Mouse (Mus musculus) layer of hippocampus, postnatal 10 days (tissue): ENCODE data around the gene Nrcam. TPM values are rescaled to one million over a fixed set of nuclear protein-coding genes. Genes with fewer than 3 reads are reported as not detected.
A peak's percentile ranks its signal among the peaks of the same experiment; 100 is the strongest.
"Not testable (repeated sequence)": the region's sequence is repeated elsewhere in the genome, so short reads cannot be mapped to it uniquely, and the experiment has no call there.

Source experiments
- DNase-seq, 2 experiments: peaks; one replicate each; pipeline ENCODE4 v3.0.0; 2021; ENCODE audit warnings: low spot score in 2 of 2
- long read RNA-seq: library from polyadenylated mRNA; stranded (forward); transcript quantifications from one replicate; pipeline ENCODE4 v2.0.0, GENCODE M21; 2023
- total RNA-seq, 2 experiments: library from RNA; stranded (reverse); gene quantifications; 2 replicates each; pipeline ENCODE4 v1.2.3; 2021

Nrcam gene
- 100 to 1,000 TPM; 447 to 457 TPM for total RNA-seq
- long read RNA-seq, partial matches to known transcripts: 17 of 33 reads
- long read RNA-seq, other reads (novel, unspliced or antisense): 16 of 33 reads

- peak; percentile 72 to 81 for DNase-seq
Measured at GRCm38 (mm10) chr12:44328381-44329315, at the start of gene Nrcam. Nrcam (plus strand) TSS chr12:44328885.

DNA sequence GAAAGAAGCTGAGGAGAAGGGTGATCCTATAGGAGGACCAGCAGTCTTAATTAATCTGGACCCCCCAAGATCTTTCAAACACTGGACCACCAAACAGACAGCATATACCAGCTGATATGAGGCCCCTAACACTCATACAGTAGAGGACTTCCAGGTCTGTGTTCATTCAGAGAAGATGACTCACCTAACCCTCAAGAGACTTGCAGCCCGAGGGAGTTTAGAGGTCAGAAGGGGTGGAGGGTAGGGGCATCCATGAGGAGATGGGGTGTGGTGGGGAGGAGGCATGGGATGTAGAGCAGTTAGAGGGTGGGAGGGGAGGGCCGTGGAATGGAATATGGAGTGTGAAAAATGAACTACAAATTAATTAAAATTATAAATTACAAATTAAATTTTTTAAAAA, 48.5 kb upstream of the Nrcam start:
- not testable (repeated sequence) for DNase-seq

- no peak for DNase-seq
Measured at GRCm38 (mm10) chr12:44281534-44281933, 47.2 kb upstream of the Nrcam start.

DNA sequence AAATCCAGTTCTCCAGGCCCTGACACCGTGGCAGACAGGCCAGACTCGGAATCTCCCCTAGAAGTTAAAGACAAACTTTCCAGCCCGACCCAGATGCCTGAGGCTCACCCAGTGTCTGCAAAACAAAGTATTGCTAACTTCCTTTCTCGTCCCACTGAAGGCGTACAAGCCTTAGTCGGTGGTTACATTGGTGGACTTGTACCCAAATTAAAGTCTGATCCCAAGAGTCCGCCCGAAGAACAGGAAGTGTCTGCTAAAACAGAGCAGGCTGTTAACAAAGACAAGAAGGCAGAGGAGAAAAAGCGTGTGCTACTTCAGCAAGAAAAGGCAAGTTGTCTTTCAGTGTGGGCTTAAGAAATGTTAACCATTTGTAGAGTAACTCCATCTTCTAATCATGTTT, 45.3 kb upstream of the Nrcam start:
- DNase-seq: no peak

- no peak for DNase-seq
Measured at GRCm38 (mm10) chr12:44286992-44287391, 41.7 kb upstream of the Nrcam start.

DNA sequence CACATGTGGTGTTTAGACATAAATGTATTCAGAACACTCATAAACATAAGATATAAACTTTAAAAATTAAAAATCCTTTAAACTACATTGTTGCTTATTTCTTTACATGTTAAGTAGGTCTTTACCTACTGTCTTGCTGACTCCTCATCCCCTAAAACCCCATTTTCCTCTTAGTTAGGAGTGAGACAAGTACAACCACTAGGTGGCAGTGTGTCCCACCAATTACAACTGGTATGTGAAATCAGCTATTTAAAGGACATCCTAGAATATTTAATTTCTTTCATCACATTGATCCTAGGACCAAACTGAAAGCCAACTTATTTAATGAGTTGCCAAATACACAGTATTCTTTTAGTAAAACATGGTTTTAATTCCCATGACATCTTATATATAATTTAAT, 36.4 kb upstream of the Nrcam start:
- DNase-seq: peak; percentile 75 to 80

- no peak for DNase-seq
Measured at GRCm38 (mm10) chr12:44300793-44301192, 27.9 kb upstream of the Nrcam start.

DNA sequence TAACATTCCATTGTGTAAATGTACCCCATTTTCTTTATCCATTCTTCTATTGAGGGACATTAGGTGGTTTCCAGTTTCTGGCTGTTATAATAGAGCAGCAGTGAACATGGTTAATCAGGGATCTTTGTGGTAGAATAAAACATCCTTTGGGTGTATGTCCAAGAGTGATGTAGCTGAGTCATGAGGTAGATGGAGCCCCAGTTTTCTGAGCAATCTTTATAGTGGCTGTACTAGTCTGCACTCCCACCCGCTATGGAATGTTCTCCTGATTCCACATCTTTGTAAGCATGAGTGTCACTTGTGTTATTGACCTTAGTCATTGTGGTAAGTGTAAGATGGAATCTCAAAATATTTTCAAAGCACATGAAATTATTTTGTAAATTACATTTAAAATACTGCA, 24.7 kb upstream of the Nrcam start:
- DNase-seq: no peak

GRCm38 (mm10) chr12:44304869-44305268, 23.8 kb upstream of the Nrcam start:
- no peak for DNase-seq

DNA sequence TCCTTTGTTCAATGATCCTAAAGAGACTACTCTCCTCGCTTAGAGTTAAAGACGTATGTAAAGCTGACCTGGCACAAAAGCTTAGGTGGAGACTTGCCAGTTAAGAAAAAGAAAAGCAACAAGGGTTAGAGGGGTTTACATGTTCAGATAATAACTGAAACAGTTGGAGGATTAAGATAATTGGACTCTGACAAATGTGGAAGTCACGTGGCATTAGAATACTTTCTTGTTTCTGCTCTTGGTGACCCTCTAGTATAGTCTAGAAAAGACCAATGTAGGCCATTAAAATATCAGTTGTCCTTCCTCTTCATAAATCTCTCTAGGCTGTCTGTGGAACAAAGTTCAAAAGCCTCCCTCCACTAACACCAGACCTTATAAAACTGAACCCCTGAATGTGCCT, 20.5 kb upstream of the Nrcam start:
- DNase-seq: no peak

- DNase-seq: no peak
Measured at GRCm38 (mm10) chr12:44315212-44315611, 13.5 kb upstream of the Nrcam start.

GRCm38 (mm10) chr12:44325091-44325490, 3.6 kb upstream of the Nrcam start:
- no peak for DNase-seq

DNA sequence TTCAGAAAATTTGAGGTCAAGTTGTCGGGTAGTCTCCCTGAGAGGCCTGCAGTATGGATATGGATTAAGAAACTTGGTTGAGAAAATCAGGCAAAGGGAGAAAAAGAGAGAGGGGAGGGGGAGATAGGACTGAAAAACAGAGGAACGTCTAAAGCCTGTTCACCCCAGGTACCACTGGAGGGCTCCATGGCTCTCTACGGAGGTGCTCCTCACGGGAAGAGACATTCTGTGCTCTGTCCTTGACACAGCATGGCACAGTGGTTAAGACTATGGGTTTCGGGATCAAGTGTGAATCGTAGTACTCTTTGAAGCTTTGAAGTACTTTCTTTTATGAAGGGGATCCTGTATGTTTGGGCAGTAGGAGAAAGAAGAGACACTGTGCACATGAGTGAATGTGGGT, 1.2 kb upstream of the Nrcam start:
- peak in 1 of 2 experiments; percentile 47 for DNase-seq

DNA sequence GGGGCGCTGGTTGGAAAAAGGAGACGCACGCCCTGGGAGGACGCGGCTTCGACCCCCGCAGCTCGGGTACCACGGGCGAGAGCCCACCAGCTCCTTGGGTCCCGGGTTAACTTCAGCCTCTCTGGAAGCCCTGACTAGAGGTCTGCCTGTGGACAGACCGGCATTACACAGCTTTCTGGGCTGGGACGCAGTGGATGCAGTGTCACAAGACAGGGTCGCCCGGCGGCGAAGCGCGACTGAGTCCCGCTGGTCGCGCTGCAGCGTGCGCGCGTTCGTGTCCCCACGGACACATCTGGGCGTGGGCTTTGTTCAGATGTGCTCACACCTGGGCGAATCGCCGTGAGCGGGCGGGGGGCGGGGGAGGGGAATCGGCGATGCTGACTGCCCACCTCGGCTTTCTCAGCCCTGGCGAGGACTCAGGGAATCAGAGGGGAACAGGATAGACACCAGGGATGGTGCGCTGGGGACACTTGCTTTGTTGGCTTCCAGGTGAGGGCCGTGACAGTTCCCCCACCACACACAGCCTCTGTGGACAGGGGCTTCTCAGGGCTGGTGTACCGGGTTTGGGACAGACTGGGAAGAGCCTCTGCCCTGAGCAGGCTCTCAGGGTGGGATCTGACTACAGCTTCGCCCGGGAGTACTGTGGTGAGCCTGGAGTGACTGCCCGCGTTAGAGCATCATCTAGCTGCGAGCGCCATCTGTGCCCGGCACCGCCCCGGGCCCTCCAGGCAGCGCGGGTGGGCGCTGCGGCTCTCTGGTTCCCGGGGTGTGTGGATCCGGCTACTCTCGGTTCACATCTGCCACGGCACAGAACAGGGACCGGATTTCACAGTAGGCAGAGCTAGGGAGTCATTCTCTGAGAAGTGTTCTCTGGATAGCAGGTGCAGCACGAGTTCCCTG, 881 bp downstream of the Nrcam start:
- peak; percentile 63 to 71 for DNase-seq

- DNase-seq: peak in 1 of 2 experiments; percentile 49
Measured at GRCm38 (mm10) chr12:44330216-44330719, 1.6 kb downstream of the Nrcam start.

DNA sequence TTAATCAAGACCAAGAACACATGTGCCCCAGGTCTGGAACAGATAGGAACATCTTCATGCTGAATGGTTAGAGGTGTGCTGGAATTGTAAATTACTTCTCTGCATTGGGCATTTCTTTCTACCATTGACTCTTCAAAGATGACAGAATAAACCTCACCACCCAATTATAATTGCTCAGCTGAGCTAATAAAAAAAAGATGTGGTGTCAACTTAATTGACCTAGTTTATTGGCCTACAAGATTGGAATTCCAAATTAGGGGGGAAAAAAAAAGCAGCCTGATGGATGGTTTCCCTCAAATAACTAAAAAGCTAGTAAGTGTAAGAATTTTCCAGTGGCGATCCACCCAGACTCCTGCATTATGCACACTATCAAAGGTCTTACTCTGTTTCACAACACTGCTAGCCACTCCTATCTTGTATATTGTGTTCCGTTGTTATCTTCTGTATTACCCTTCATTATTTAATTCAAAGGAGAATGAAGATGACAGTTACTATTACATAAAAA, 8.5 kb downstream of the Nrcam start:
- no peak for DNase-seq

GRCm38 (mm10) chr12:44338195-44338622, 9.5 kb downstream of the Nrcam start:
- no peak for DNase-seq

DNA sequence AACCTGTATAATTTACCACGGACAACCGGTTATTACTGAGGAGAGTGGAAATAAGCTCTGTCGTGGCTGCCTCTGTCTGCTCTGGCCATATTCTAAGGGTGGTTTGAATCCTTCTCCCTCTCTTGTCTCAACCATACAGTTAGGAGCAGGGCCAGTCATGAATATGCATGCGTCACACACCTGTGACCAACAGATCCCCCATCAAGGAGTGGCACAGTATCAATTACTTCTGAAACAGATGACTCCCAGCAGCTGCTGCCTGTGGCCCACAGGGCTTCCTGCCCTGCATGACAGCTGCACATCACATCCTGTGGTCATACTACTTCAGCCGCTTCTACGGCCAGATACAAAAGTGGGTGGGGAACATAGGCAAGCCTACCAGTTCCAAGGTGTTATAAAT, 15.4 kb downstream of the Nrcam start:
- DNase-seq: no peak

GRCm38 (mm10) chr12:44345251-44345650, 16.6 kb downstream of the Nrcam start:
- DNase-seq: no peak

DNA sequence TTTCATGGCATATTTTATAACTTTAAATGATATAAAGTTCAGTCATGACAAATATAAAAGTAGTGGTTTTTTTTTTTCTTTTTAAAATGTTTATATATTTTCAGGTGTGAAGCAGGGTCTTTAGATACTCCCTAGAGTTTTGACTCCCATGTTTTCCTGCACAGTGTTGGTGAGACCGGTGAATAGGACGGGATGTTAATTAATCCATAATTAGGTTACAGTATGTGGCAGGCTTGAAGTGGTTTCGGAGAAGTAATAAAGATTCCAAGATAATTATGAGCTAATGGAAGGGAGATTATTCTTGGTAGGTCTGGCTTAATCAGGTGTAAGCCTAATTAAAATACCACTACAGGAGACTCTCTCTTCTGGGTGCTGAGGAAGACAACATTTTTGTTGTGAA, 17.5 kb downstream of the Nrcam start:
- no peak for DNase-seq

DNA sequence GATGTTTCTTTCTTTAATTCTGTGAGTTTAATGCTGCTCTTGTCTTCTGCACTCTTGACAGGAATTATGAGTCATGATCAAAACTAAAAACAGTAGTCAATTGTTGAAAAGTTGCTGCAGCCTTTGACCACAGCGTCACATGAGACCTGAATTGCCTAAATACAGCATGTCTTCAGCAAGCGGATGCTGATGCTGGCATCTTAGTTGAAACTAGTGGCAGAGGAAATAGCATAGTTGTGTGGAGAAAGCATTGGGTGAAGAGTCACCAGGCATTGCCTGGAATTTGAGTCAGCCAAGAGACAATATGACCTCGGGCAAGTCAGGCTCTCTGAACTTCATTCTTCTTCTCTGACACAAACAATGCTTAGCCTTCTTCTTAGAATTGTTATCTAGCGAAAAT, 26.4 kb downstream of the Nrcam start:
- DNase-seq: no peak
